Mouse (Mus musculus) C2C12 (cell line): ENCODE data around the gene Med13l.

Source experiments
- CTCF ChIP-seq: IDR thresholded peaks from one replicate; pipeline ENCODE4 v1.5.1; 2011; ENCODE audit not compliant: control insufficient read depth, insufficient read depth, insufficient read length
- MAX ChIP-seq: IDR thresholded peaks from one replicate; pipeline ENCODE4 v1.6.1; 2011; ENCODE audit warnings: mild to moderate bottlenecking, control low read depth
- MYOD1 ChIP-seq: IDR thresholded peaks from one replicate; pipeline ENCODE4 v1.6.1; 2011; ENCODE audit warnings: low read depth; ENCODE audit not compliant: control insufficient read depth, insufficient read length
- MYOG ChIP-seq: IDR thresholded peaks from one replicate; pipeline ENCODE4 v1.6.1; 2011; ENCODE audit not compliant: control insufficient read depth, insufficient read length; ENCODE audit errors: extremely low read depth
- USF1 ChIP-seq: IDR thresholded peaks from one replicate; pipeline ENCODE4 v1.6.1; 2011; ENCODE audit warnings: low read depth, mild to moderate bottlenecking, control low read depth, moderate library complexity

GRCm38 (mm10) chr5:118529241-118529640 is 31.2 kb upstream of the Med13l start:
- TF ChIP-seq CTCF (no peak), MAX (no peak), USF1 (no peak), MYOD1 (no peak), MYOG (no peak)
